Mouse (Mus musculus): ENCODE measurements around the gene Ilk.

DNA sequence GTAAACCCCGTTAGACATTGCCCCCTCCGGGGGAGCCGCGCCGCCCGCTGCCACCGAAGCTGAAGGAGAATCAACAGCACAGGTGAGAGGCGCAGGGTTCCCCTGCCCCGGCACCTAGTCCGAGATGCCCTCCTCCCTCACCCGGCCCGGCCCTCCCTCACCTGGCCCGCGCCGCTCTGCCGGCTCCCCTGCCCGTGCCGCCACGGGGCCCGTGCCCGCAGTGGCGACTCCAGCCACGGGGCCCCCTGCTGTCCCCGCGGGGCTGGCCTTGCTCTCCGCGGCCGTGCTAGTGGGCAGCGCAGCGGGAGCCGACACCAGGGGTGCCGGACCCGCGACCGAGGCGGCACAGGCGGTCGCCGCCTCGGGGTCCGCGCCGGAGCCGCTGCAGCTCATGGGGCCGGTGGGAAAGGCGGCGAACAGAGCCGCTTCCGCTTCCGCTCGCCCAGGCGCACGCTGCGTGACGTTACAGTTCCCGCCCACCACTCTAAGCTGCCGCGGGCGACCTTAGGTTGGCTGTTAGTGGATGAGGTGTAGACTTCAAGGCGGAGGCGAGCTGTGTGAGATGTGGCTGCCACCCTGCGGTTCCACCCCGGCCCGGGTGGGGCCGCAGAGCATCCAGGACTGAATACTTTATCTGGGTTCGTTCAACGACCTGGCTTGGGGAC lies 7.7 kb downstream of the Ilk start, which contains the start of gene Taf10:
- TF ChIP-seq POLR2A (IDR thresholded peaks at IDR 0.05; ENCODE audit: control insufficient read depth, extremely low read depth, insufficient read depth, low read length, poor library complexity) (peak; percentile 75), CTCF (IDR thresholded peaks at IDR 0.05; ENCODE audit: borderline replicate concordance, control insufficient read depth, extremely low read depth, insufficient read depth, low read length, poor library complexity) (peak; percentile 29; the same call in 1 of the 2 replicates)
